Mouse (Mus musculus) splenic B cell, adult 2 months (primary cell): ENCODE results near the gene Kcnn1.

Experiments used
- DNase-seq: peaks from one replicate; pipeline ENCODE4 v3.0.0-alpha.2; 2011; ENCODE audit warnings: low read depth, low spot score
- H3K27me3 ChIP-seq: 2 replicates; pipeline ENCODE4 v1.6.1; 2012; ENCODE audit warnings: mild to moderate bottlenecking, low read length, moderate library complexity, mixed read lengths; ENCODE audit not compliant: control insufficient read depth, poor library complexity, insufficient read depth, severe bottlenecking
- H3K36me3 ChIP-seq: 2 replicates; pipeline ENCODE4 v1.6.1; 2012; ENCODE audit warnings: mild to moderate bottlenecking, low read length, moderate library complexity, mixed read lengths; ENCODE audit not compliant: control insufficient read depth, poor library complexity, insufficient read depth, severe bottlenecking

Kcnn1 gene

GRCm38 (mm10) chr8:70884186-70884585, 21.1 kb upstream of the Kcnn1 start:
- H3K36me3 ChIP-seq: no peaks in the 10 kb centered on the region
- H3K27me3 ChIP-seq: no peaks in the 10 kb centered on the region
- DNase-seq: no peak

- DNase-seq: no peak
- Histone ChIP-seq H3K27me3 (no peaks in the 10 kb centered on the region), H3K36me3 (no peaks in the 10 kb centered on the region)
These were observed 17.5 kb upstream of the Kcnn1 start for GRCm38 (mm10) chr8:70880546-70880945.

DNA sequence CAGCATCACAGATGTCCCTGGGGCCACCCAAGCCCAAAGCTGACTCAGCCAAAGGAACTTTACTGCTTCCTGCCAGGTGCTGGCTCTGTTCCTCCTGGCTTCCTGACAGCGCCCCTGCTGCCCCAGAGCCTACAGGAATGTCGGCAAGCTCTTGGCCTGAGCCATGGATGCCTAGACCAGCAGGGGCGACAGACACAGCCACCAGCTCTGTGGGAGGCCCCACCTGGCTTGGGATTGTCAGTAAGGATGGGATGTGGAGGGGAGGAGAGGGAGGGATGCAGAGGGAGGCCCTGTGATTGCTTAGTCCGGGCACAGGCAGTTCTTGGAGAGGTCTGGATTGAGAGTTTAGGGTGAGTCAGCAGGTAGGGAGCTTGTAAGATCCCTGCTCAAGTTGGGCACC, 17.1 kb upstream of the Kcnn1 start:
- no peak for DNase-seq
- H3K36me3 ChIP-seq: no peaks in the 10 kb centered on the region
- no peaks in the 10 kb centered on the region for H3K27me3 ChIP-seq

DNA sequence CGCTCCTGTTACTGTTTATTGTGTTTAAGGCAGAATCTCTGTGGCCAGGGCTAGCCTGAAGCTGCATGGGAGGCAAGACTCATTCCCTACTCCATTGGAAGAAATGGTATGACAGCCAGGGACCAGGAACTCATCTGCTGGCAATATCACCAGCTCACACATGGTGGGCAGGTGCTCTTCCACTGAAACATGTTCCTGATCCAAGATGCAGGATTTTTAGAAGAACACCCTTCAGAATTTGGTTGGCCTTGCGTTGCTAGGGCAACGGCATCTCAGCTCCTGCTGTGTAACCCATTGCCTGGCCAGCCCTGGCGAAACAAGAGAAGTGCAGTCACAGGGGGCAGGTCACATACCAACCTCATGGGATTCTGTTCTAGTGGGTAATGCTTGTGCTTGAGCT, 16.4 kb upstream of the Kcnn1 start:
- no peak for DNase-seq
- no peaks in the 10 kb centered on the region for H3K36me3 ChIP-seq
- H3K27me3 ChIP-seq: no peaks in the 10 kb centered on the region

DNA sequence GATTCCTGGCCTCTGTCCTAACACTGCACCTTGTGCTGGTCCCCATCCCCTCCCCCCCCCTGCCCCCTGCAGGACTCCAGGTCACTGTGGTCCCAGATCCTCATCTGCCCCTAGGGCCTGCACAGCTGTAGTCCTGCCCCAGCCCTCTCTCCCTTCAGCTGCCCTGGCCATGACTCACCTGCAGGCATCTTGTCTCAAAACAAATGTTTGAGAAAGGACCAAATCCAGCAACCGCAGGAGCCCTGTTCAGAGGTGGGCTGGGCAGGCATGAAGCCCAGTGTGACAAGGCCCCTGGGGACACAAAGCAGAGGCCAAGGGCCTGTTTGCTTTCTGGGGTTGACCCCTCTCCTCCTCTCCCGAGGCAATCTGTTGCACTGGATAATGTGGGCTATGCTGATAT, 15.1 kb upstream of the Kcnn1 start:
- no peaks in the 10 kb centered on the region for H3K36me3 ChIP-seq
- no peak for DNase-seq
- H3K27me3 ChIP-seq: no peaks in the 10 kb centered on the region

- no peak for DNase-seq
- H3K36me3 ChIP-seq: no peaks in the 10 kb centered on the region
- no peaks in the 10 kb centered on the region for H3K27me3 ChIP-seq
These were observed 13.3 kb upstream of the Kcnn1 start for GRCm38 (mm10) chr8:70876382-70876781.

GRCm38 (mm10) chr8:70874441-70874840, 11.4 kb upstream of the Kcnn1 start:
- Histone ChIP-seq H3K36me3 (no peaks in the 10 kb centered on the region), H3K27me3 (no peaks in the 10 kb centered on the region)
- no peak for DNase-seq

DNA sequence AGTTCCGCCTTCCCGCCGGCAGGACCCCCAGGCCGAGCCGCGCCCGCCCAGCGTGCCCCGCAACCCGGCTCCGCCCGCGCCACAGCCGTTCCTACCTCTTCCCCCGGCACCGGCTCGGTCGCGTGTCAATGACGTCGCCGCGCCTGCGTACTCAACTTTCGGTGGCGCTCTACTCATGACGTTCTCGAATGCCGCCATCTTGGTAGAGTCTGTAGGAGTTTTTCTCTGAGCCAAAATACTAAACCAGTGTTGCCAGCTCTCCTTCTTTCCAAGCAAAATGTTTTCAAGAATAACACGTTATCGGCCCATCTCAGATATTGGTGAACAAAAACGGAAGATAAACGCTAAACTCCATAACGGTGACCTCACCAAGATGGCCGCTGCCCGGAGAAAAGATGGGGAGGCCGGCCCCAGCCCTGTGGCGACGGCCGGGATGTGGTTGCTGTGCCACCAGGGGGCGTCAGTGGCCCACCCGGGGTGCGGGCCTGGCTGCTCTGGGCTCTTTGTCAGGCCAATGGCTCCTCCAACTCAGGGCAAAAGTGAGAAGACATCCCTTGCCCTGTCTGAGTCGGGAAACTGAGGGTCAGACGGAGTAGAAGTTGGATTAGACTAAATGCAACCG, 10.4 kb upstream of the Kcnn1 start, which contains the start of gene Ccdc124:
Gene Ccdc124 (minus strand): TSS at position 572 of the 622 bp plus-strand sequence.
- peak; percentile 96 for DNase-seq
- no peaks in the 10 kb centered on the region for H3K27me3 ChIP-seq
- H3K36me3 ChIP-seq: no peaks in the 10 kb centered on the region

GRCm38 (mm10) chr8:70872643-70873363, 9.7 kb upstream of the Kcnn1 start:
- no peak for DNase-seq
- Histone ChIP-seq H3K27me3 (no peaks in the 10 kb centered on the region), H3K36me3 (no peaks in the 10 kb centered on the region)

DNA sequence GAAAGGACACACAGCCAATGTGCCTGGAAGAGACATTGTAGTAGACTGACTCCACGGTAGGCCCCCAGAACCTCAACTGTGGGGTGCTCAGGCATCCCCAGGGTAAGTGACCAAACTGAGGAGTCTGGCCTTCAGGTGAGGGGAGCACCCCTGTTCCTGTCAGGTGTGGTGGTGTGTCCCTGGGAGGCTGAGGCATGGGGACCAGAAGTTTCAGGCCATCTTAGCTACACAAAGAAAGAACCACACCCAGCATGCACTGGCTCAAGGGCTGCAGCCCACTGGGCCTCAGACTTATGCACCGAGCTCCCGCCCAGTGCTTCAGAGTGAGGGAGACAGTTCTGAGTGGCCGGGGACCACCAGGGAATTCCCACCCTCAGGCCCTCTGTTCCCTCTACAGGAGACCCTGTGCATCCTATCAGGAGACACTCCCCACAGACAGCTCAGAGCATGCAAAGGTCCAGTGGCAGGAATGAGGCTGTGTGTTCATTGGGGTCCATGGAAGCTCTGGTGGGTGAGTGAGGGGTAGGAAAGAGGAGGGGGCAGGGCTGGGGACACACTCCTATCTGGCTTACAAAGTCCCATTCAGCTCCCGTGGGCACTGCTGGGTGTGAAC, 8.2 kb upstream of the Kcnn1 start:
- Histone ChIP-seq H3K36me3 (no peaks in the 10 kb centered on the region), H3K27me3 (no peaks in the 10 kb centered on the region)
- no peak for DNase-seq

GRCm38 (mm10) chr8:70869601-70870041, 6.6 kb upstream of the Kcnn1 start:
- Histone ChIP-seq H3K27me3 (no peaks in the 10 kb centered on the region), H3K36me3 (no peaks in the 10 kb centered on the region)
- DNase-seq: peak; percentile 91

DNA sequence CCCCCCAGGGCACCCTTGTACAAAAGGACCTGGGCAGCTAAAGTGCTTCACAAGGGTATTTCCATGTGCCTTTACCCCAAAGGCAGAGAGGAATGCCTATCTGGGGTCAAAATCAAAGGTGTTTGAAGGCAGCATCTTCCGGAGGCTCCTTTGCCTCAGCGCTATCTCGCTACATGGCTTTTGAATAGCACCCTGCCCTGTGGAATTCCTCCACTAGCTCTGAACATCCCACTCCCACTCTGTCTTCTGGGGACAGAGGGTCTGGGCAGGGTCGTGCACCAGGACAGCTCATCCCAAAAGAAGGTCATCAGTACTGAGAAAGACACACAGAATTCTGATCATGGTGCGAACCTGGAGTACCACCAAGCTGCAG, 6.1 kb upstream of the Kcnn1 start:
- Histone ChIP-seq H3K27me3 (no peaks in the 10 kb centered on the region), H3K36me3 (no peaks in the 10 kb centered on the region)
- no peak for DNase-seq

DNA sequence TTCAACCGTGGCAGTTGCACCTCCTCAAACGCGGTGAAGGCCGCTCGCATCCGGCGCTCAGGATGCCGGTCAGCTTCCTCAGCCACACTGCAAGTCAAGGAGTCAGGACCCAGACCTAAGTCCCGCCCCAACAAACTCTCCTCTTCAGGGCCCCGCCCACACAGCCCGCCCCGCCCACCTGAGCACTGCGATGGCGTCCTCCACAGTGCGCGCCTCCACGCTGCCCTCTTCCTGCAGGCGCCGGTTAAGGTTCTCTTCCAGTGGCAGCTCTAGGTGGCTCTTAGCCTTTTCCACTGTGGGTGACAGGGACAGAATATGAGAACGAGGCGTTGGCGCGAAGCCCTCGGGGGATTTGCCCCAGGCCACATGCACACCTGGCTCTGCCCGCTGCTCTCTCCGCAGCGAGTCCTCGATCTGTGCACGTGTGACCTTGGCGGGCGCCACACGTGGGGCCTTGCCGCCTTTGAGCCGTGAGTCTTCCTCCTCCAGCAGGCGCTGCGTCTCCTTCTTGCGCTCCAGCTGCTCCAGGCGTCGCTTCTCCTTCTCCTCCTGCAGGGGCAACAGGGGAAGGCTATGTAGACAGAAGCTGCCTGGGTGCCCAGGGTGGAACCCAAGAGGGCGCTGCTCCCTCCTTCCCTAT, 5.6 kb upstream of the Kcnn1 start:
- peak; percentile 82 for DNase-seq
- Histone ChIP-seq H3K27me3 (no peaks in the 10 kb centered on the region), H3K36me3 (no peaks in the 10 kb centered on the region)

- H3K27me3 ChIP-seq: 0 out of 2 replicates have a peak, but pooled peaks cover 1% of the 10 kb centered on the region
- H3K36me3 ChIP-seq: no peaks in the 10 kb centered on the region
- no peak for DNase-seq
These were observed 3.5 kb upstream of the Kcnn1 start for GRCm38 (mm10) chr8:70866566-70866965.

- Histone ChIP-seq H3K36me3 (no peaks in the 10 kb centered on the region), H3K27me3 (0 out of 2 replicates have a peak, but pooled peaks cover 1% of the 10 kb centered on the region)
- DNase-seq: no peak
These were observed 3.0 kb upstream of the Kcnn1 start for GRCm38 (mm10) chr8:70866001-70866520.
